Mouse (Mus musculus) liver, embryonic 12.5 days (tissue): ENCODE data around the gene Psen2. TPM values are rescaled to one million over a fixed set of nuclear protein-coding genes. Genes with fewer than 3 reads are reported as not detected.
A peak's percentile ranks its signal among the peaks of the same experiment; 100 is the strongest.

Source experiments
- ATAC-seq: fragments of 200-750 bp; cut with Nextera tagmentation; 2 replicates; pipeline ENCODE4 v1.8.0; 2017; ENCODE audit warnings: moderate number of reproducible peaks, mild to moderate bottlenecking, moderate library complexity
- H3K27ac ChIP-seq: fragments of 300-500 bp; sonication (generic); 2 replicates; pipeline ENCODE4 v1.5.1; 2016; ENCODE audit warnings: mild to moderate bottlenecking
- H3K27me3 ChIP-seq: fragments of 300-500 bp; sonication (generic); replicated peaks from 2 replicates; pipeline ENCODE4 v1.6.1; 2016; ENCODE audit warnings: mild to moderate bottlenecking, moderate library complexity
- H3K36me3 ChIP-seq: fragments of 300-500 bp; sonication (generic); 2 replicates; pipeline ENCODE4 v1.6.1; 2016; ENCODE audit warnings: mild to moderate bottlenecking, moderate library complexity
- H3K4me1 ChIP-seq: fragments of 300-500 bp; sonication (generic); 2 replicates; pipeline ENCODE4 v1.6.1; 2016
- H3K4me2 ChIP-seq: fragments of 300-500 bp; sonication (generic); 2 replicates; pipeline ENCODE4 v1.6.1; 2016; ENCODE audit warnings: mild to moderate bottlenecking, moderate library complexity
- H3K4me3 ChIP-seq: fragments of 300-500 bp; sonication (generic); 2 replicates; pipeline ENCODE4 v1.5.1; 2016; ENCODE audit warnings: mild to moderate bottlenecking, moderate library complexity
- H3K9ac ChIP-seq: fragments of 300-500 bp; sonication (generic); 2 replicates; pipeline ENCODE4 v1.6.1; 2016; ENCODE audit warnings: mild to moderate bottlenecking, moderate library complexity
- H3K9me3 ChIP-seq: fragments of 300-500 bp; sonication (generic); replicated peaks from 2 replicates; pipeline ENCODE4 v1.6.1; 2016; ENCODE audit warnings: mild to moderate bottlenecking, moderate library complexity
- WGBS: fragments of 180-500 bp; shearing (Covaris S2); methylation state at CpG from one replicate; pipeline ENCODE4 v1.1.7; 2016; ENCODE audit not compliant: insufficient replicate concordance; 5-methylcytosine and 5-hydroxymethylcytosine counted together
- polyA plus RNA-seq: library from polyadenylated mRNA; unstranded; fragments of >200 nt; fragmentation: Nextera tagmentation; extraction: Ambion mirVana; gene quantifications from 2 replicates; pipeline ENCODE4 v1.2.1, GENCODE M21; 2016

Gene Psen2
- polyA plus RNA-seq, 1 experiment from 2014 or later = 20.9 TPM

DNA sequence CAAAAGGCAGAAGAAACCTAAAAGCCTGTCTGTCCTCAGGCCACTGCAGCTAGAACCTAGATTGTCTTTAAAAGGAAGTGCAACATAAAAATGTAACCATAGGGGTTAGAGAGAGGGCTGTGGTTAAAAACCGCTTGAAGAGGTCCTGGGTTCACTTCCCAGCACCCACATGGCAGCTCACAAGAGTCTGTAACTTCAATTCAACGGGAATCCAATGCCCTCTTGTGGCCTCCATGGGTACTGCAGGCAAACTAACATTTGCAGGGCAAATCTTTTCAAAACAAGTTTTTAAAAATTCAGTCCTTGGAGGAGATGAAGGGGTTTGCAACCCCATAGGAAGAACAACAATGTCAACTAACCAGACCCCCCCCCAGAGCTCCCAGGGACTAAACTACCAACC is 32.7 kb downstream of the Psen2 start:
- no peaks in the 10 kb centered on the region for H3K27me3 ChIP-seq
- peaks cover 13% of the 10 kb centered on the region for H3K4me1 ChIP-seq
- no peak overlapping the region for H3K9ac ChIP-seq
- 15% methylated on average over 2 of the region's 2 CpGs for WGBS
- H3K27ac ChIP-seq = no peak overlapping the region
- H3K4me2 ChIP-seq = no peak overlapping the region
- peaks cover 4% of the 10 kb centered on the region for H3K9me3 ChIP-seq
- ATAC-seq = no peak
- no peak overlapping the region for H3K4me3 ChIP-seq
- peaks cover 53% of the 10 kb centered on the region for H3K36me3 ChIP-seq

- peaks cover 4% of the 10 kb centered on the region for H3K9me3 ChIP-seq
- no peaks in the 10 kb centered on the region for H3K27me3 ChIP-seq
- H3K4me1 ChIP-seq = peaks cover 20% of the 10 kb centered on the region
- peaks cover 49% of the 10 kb centered on the region for H3K36me3 ChIP-seq
- no peak overlapping the region for H3K4me2 ChIP-seq
- WGBS = 72% methylated on average over 7 of the region's 7 CpGs
- no peak overlapping the region for H3K4me3 ChIP-seq
- H3K27ac ChIP-seq = no peak overlapping the region
- H3K9ac ChIP-seq = no peak overlapping the region
- no peak for ATAC-seq
Measured at GRCm38 (mm10) chr1:180229906-180230305, 33.3 kb downstream of the Psen2 start.

- Histone ChIP-seq H3K27me3 (no peaks in the 10 kb centered on the region), H3K4me1 (peaks cover 24% of the 10 kb centered on the region), H3K4me2 (no peak overlapping the region), H3K4me3 (no peak overlapping the region), H3K36me3 (peaks cover 41% of the 10 kb centered on the region), H3K9ac (no peak overlapping the region), H3K27ac (no peak overlapping the region), H3K9me3 (peaks cover 4% of the 10 kb centered on the region)
- 61% methylated on average over 12 of the region's 12 CpGs for WGBS
- no peak for ATAC-seq
Measured at GRCm38 (mm10) chr1:180228854-180229253, 34.4 kb downstream of the Psen2 start.

- H3K9ac ChIP-seq = peak overlapping the region; percentile 67
- peak overlapping the region; percentile 61; the same call in 1 of the 2 replicates for H3K4me3 ChIP-seq
- H3K9me3 ChIP-seq = peaks cover 4% of the 10 kb centered on the region
- WGBS = 76% methylated on average over 3 of the region's 3 CpGs
- peaks cover 24% of the 10 kb centered on the region for H3K4me1 ChIP-seq
- H3K4me2 ChIP-seq = peak overlapping the region; percentile 73
- ATAC-seq = no peak
- peaks cover 32% of the 10 kb centered on the region for H3K36me3 ChIP-seq
- H3K27ac ChIP-seq = peak overlapping the region; percentile 87
- H3K27me3 ChIP-seq = no peaks in the 10 kb centered on the region
Measured at GRCm38 (mm10) chr1:180226766-180227165, 36.5 kb downstream of the Psen2 start.

GRCm38 (mm10) chr1:180226221-180226713 is 37.0 kb downstream of the Psen2 start:
- H3K27ac ChIP-seq = peak overlapping the region; percentile 87
- H3K4me3 ChIP-seq = peak overlapping the region; percentile 61
- H3K9ac ChIP-seq = peak overlapping the region; percentile 67
- peaks cover 4% of the 10 kb centered on the region for H3K9me3 ChIP-seq
- ATAC-seq = peak; percentile 86
- H3K36me3 ChIP-seq = peaks cover 32% of the 10 kb centered on the region
- peaks cover 24% of the 10 kb centered on the region for H3K4me1 ChIP-seq
- H3K27me3 ChIP-seq = no peaks in the 10 kb centered on the region
- peak overlapping the region; percentile 73 for H3K4me2 ChIP-seq
- WGBS = 14% methylated on average over 12 of the region's 12 CpGs

DNA sequence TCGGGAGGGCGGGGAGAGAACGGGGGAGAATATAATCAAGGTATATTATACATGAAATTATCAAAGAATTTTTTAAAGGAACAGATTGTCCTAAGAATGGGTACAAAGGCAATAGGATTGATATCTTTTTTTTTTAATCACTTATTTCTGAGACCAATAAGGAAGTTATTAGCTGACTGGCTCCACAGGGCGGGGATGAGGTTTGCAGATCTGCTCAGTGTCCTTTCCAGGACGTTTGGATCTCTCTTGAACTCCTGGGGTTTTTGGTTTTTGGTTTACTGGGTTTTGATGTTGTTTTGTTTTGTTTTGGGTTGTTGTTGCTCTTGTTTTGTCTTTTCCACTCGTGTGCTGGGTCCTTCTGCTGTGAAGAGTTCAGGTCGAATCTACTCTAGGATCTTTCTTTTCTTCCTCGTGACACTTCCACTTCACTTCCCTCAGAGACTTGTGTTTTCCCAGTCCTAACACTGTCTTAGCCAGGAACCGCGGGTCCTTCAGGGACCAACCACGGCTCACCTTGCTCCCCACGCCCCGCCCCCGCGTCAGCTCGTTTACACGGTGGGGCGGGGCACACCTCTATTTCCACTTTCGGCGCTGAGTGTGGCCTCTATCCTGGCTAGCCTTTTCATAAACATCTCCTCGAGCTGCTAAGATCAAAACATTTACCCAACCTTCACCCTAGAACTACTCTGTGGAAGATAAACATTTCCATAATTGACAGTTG is 37.6 kb downstream of the Psen2 start:
- Histone ChIP-seq H3K4me2 (peak overlapping the region; percentile 73), H3K4me1 (peaks cover 24% of the 10 kb centered on the region), H3K36me3 (peaks cover 32% of the 10 kb centered on the region), H3K9ac (peak overlapping the region; percentile 67), H3K4me3 (peak overlapping the region; percentile 61), H3K9me3 (peaks cover 4% of the 10 kb centered on the region), H3K27me3 (no peaks in the 10 kb centered on the region), H3K27ac (peak overlapping the region; percentile 87)
- peak; percentile 94 for ATAC-seq
- 11% methylated on average over 21 of the region's 21 CpGs for WGBS

GRCm38 (mm10) chr1:180222007-180222406 is 41.2 kb downstream of the Psen2 start:
- no peak overlapping the region for H3K4me3 ChIP-seq
- no peaks in the 10 kb centered on the region for H3K36me3 ChIP-seq
- ATAC-seq = no peak
- no peak overlapping the region for H3K4me2 ChIP-seq
- no peaks in the 10 kb centered on the region for H3K27me3 ChIP-seq
- H3K9me3 ChIP-seq = no peaks in the 10 kb centered on the region
- WGBS = 82% methylated on average over 1 of the region's 1 CpGs
- H3K9ac ChIP-seq = no peak overlapping the region
- no peak overlapping the region for H3K27ac ChIP-seq
- H3K4me1 ChIP-seq = peaks cover 22% of the 10 kb centered on the region

GRCm38 (mm10) chr1:180220791-180221542 is 42.3 kb downstream of the Psen2 start:
- WGBS = 78% methylated on average over 19 of the region's 19 CpGs
- Histone ChIP-seq H3K36me3 (no peaks in the 10 kb centered on the region), H3K4me3 (no peak overlapping the region), H3K9me3 (no peaks in the 10 kb centered on the region), H3K9ac (no peak overlapping the region), H3K27me3 (no peaks in the 10 kb centered on the region), H3K27ac (no peak overlapping the region), H3K4me1 (peaks cover 13% of the 10 kb centered on the region), H3K4me2 (no peak overlapping the region)
- no peak for ATAC-seq

- Histone ChIP-seq H3K9me3 (no peaks in the 10 kb centered on the region), H3K9ac (no peak overlapping the region), H3K4me1 (peaks cover 15% of the 10 kb centered on the region), H3K27ac (no peak overlapping the region), H3K27me3 (no peaks in the 10 kb centered on the region), H3K36me3 (no peaks in the 10 kb centered on the region), H3K4me3 (no peak overlapping the region), H3K4me2 (no peak overlapping the region)
- ATAC-seq = 0 out of 2 replicates have a peak, but pooled peaks have one; percentile 36
- 48% methylated on average over 5 of the region's 5 CpGs for WGBS
Measured at GRCm38 (mm10) chr1:180216541-180217276, 46.5 kb downstream of the Psen2 start.

DNA sequence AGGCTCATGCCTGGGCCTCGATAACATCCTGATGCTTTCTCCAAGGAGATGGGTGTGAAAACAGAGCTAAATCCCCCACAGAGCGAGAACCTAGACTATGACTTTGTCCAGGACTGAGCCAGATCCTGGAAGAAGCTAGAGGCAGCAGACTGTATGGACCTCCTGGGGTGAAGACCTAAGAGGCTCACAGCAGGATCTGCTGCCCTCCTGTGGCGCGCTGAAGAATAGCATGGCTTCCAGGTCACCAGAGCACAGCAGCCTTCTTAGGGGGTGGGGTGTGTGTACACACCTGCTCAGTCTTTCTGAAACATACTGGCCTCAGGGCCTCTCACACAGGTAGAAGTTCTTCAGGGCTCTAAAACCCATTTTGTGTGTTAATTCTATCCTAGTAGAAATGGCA is 48.2 kb downstream of the Psen2 start:
- Histone ChIP-seq H3K9me3 (no peaks in the 10 kb centered on the region), H3K36me3 (no peaks in the 10 kb centered on the region)
- 15% methylated on average over 4 of the region's 4 CpGs for WGBS

GRCm38 (mm10) chr1:180212911-180213310 is 50.3 kb downstream of the Psen2 start:
- no peak overlapping the region for H3K9ac ChIP-seq
- 48% methylated on average over 5 of the region's 5 CpGs for WGBS
- H3K9me3 ChIP-seq = no peaks in the 10 kb centered on the region
- no peaks in the 10 kb centered on the region for H3K36me3 ChIP-seq
- H3K4me1 ChIP-seq = peaks cover 15% of the 10 kb centered on the region
- H3K4me2 ChIP-seq = no peak overlapping the region
- no peaks in the 10 kb centered on the region for H3K27me3 ChIP-seq
- no peak for ATAC-seq
- H3K4me3 ChIP-seq = no peak overlapping the region
- no peak overlapping the region for H3K27ac ChIP-seq

More for the DNA sequence above, 48.2 kb downstream of the Psen2 start:
- Histone ChIP-seq H3K4me2 (no peak overlapping the region), H3K27ac (no peak overlapping the region), H3K27me3 (no peaks in the 10 kb centered on the region), H3K9ac (no peak overlapping the region), H3K4me3 (no peak overlapping the region), H3K4me1 (peaks cover 15% of the 10 kb centered on the region)
- ATAC-seq = peak; percentile 71
